Mouse (Mus musculus) cerebellum, adult 18-20 months (tissue): ENCODE measurements around the gene Gpr87.
"Not testable (repeated sequence)": the region's sequence is repeated elsewhere in the genome, so short reads cannot be mapped to it uniquely, and the experiment has no call there.

Source experiments
- DNase-seq, 2 experiments: peaks; one replicate each; pipeline ENCODE4 v3.0.0; 2021

The Gpr87 gene

DNA sequence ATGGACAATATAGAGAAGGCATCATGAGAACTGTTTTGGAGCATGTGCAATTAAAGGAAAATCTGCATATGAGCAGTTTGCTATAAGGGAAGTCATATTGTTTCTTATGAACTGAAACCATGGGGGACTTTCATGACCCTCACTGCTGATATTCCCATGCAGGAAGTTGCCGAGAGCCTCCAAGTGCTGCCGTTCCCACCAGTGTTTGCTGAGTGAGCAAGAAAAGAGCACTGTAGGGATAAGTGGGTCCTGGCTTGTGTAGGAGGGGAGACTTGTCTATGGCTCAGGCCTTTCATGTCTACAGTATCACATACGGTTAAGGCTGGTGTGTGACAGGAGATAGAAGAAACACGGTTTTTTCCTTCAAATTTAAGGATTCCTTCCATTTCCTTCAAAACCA, 9.2 kb downstream of the Gpr87 start:
- DNase-seq, result no peak

DNA sequence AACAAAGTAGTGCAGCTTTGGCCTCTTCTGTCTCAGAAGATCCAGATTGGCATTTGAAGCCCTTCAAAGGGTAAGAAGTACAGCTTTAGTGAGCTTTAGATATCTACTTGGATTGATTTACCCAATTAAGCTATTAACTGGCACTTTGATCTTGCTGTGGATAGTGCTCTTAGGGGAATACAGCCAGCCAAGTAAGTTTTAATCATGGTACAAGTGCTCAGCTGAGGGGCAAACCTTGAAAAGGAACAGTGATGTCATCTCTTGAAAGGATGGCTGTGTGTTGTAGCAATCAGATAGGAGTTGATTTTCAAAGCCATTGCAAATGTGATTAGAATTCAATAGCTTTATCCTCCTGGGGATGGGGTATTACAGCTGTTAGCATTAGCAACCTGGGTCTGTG, 12.8 kb downstream of the Gpr87 start:
- no peak for DNase-seq

- DNase-seq, result peak; percentile 37 to 42
These were observed 13.8 kb downstream of the Gpr87 start for GRCm38 (mm10) chr3:59181134-59181533.

GRCm38 (mm10) chr3:59176871-59177270, 18.0 kb downstream of the Gpr87 start:
- DNase-seq, result peak; percentile 78 to 86

DNA sequence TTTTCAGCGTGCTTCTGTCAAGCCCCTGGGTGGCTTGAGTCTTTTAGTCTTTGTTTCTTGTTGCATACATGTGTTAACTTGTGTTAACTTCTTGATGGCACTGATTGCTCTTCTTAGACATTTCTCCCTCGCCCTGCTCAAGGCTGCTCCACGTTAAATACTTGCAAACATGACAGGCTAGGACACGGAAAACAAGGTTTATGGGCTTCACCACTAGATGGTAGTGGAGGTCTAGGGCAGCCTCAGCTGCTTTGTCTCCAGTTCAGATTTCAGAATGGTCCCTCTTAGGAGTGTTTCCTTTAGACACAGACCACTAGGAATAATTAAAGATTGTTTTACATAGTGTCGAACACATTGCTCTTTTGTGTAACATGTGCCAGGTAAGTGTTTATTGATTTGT, 19.7 kb downstream of the Gpr87 start:
- peak; percentile 77 to 78 for DNase-seq

DNA sequence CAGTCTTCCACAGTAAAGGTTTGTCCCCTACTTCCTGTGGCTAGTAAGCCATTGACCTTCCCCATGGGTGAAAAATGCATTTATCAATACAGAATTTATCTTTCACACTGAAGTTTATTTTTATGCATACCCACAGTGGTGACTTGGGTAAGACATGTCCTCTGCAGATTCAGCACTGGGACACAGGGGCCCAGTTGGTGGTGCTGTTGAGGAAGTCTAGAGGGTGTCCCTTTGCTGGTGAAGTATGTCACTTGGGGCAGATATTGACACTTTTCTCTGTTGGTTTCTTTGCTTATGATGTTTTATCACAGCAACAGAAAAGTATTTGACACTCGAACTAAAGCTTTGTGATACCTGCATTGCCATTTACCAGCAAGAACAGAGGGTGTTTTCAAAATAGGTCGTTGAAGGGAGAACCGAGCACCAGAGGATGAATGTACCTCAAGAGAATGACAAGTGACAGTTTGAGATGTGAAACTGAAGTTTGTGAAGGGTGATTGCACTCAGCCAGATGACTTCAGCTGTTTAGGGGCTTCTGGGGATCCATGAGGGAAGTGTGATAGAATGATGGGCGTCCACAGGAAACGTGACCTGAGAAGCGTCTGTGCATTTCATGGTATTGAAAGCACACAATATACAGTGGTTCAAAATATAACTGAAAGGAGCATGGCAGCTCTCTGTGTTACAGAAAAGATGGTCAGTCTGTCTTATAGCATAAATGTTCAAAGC, 20.3 kb downstream of the Gpr87 start:
- DNase-seq, result peak in 1 of 2 experiments; percentile 35

DNA sequence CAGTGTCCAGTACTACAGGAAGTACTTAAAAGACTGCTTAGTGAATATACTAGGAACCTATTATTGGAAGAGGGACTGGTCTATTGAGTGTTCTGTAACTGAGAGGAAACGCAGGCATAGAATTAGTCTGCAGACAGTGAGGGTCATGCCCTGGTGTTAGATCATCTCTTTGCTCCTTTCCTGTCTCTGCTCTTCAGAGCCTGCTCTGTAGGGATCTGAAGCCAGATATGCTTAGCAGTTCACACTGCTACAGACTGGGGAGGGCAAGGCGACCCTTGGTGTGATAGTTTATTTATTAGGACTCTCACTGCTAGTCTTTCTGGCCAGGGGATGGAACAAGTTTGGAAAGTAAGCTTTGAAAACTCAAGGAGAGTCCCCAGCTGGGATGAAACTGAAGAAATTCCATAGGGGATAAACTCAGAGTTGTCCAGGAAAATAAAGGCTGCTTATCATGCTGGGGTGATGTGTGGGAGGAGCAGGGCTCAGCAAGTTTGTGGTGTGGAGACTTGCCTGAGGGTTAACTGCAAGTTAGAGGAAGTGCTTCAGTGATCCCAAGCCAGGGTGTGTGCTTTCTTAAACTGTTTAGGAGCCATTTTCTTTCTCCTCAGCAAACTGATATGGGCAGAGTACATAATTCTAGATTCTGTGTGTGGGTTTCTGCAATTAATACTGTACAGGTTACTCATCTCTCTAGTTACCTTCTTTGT, 24.8 kb downstream of the Gpr87 start:
- no peak for DNase-seq

DNA sequence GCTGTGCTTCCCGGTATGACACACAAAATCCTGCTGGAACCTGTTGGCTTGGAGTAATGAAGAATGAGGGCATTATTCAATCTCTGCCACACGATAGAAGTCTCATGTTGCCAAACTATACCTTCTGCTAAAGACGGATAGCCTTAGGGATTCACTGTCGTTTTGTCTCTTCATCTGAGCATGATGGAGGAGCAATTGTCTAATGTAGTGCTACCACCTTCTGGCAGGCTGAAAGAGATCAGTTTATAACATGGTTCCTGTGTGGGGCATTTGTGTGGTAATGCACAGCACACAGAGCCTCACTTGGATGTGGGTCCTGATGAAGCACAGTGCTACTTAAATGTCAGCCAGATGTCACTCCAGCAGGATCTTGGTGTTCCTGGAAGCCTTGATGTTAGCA, 25.7 kb downstream of the Gpr87 start:
- no peak for DNase-seq

DNA sequence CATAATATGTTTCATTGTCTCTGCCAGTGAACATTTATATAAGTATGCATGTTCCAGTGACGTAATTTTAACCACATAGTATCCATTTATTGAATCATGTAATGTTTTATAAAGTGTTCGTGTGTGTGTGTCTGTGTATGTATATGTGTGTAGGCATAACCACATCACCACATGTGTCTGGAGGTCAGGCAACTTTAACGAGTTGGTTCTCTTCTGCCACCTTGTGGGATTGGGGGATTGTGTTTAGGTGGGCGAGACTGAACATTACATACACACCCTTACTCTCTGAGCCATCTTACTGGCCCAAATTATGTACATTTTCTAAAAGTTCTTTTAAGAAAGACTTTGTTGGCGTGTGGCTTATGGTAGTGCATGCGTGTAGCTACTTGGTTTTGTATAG, 26.4 kb downstream of the Gpr87 start:
- DNase-seq, result no peak

GRCm38 (mm10) chr3:59167417-59168054, 27.4 kb downstream of the Gpr87 start:
- no peak for DNase-seq

DNA sequence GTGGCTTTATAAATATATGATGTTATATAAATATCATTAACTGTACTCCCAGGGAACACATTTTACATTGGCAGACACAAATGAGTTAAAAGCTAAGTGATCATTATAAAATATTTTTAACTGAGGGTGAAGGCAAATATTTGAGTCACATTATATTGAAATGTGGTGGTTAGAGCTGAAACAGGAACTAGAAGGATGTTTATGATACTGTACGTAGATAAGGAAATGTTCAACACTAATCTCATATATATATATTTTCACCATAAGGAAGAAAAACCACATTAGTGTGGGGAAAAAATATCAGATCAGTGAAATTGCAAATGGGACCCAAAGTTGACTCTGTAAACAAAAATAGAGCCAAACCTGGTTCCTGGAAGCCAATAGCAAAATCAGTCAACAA, 34.4 kb downstream of the Gpr87 start:
- DNase-seq, result no peak

DNA sequence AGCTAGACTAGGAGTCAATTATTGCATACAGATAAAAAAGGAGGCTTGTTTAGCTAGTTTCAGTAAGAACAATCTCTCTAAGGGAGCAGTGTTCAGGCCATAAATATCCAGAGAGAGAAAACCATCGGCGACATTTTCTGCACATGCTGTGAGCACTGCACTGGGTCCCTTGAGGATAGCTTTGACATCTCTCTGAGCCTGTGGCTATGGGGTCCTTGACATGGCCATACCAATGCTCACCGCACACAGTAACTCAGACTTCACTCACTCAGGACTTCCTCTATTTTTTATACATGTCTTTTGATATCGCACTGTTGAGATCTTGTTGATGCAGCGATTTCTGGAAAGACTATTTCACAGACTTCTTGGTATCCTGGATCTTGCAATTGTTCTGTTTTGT, 37.9 kb downstream of the Gpr87 start:
- DNase-seq, result no peak

DNA sequence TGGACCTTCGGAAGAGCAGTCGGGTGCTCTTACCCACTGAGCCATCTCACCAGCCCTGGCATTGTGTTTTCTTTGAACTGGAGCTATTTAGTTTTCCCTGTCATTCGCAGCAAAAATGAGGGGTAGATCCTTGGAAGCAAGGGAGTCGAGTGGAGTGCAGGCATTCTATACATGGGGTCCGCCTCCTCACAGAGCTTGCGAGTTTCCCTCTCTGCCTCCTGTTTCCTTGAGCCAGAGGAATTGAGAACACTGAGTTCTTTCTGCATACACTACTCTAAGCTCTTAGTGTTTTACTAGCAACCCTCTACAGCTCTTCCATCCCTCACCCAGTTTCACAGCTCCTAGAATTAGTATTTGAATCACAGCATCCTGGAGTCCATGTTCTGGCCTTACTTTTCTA, 39.5 kb downstream of the Gpr87 start:
- no peak for DNase-seq

DNA sequence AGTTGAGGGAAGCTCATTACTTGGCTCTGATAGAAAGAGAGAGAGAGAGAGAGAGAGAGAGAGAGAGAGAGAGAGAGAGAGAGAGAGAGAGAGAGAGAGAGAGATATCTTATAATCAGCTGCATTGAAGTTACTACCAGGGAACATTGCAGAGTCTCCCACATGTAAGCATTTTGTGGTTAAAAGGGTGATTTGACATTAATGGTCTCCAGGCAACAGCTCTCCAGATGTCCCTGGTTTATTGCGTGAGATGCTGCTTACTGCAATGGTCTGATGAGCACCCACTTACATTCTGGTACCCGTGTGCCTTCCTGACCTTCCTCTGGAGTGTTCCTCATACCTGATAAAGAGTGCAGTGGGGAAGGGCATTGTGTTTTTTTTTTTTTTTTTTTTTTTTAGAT, 40.0 kb downstream of the Gpr87 start:
- DNase-seq, result no peak

GRCm38 (mm10) chr3:59153424-59153823, 41.5 kb downstream of the Gpr87 start, which contains the start of gene P2ry14:
Gene P2ry14 (minus strand): TSS chr3:59153618.
- DNase-seq, result no peak

GRCm38 (mm10) chr3:59150624-59151023, 44.3 kb downstream of the Gpr87 start:
- no peak for DNase-seq

- no peak for DNase-seq
These were observed 45.3 kb downstream of the Gpr87 start for GRCm38 (mm10) chr3:59149646-59150045.

GRCm38 (mm10) chr3:59145194-59145593, 49.7 kb downstream of the Gpr87 start:
- no peak for DNase-seq

DNA sequence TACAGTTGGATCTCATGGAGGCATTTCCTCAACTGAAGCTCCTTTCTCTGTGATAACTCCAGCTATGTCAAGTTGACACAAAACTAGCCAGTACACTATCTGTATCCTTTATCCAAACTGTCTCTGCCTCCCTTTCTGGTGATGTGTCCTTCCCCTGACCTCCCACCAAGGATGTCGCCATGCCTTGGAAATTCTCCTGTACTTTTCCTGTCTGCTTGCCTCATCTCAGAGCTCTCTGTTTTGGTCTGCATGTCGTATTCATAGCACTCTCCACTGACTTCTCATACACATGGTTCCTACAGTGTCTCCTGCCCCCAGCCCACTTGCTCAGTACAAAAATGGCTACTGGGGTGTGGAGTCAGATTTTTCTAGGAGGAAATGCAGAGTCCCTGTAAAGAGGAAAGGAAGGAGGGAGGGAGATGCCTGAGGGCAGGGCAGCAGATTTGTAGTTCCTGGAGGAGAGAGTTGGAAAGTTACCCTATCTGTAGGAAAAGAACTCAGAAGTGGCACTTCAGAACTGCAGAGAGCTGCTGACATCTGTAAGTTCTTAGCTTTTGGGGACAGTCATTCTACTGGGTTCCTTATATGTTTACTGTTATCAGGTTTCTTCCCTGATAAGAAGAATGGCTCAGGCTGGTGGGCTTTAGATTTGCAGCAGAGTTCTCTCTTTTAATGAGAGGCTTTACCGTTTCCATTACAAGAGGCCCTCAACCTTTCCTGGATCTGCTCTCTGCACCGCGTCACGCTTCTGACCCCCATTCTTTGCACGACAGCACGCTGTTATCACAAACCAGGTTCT, 53.2 kb downstream of the Gpr87 start:
- DNase-seq, result no peak

DNA sequence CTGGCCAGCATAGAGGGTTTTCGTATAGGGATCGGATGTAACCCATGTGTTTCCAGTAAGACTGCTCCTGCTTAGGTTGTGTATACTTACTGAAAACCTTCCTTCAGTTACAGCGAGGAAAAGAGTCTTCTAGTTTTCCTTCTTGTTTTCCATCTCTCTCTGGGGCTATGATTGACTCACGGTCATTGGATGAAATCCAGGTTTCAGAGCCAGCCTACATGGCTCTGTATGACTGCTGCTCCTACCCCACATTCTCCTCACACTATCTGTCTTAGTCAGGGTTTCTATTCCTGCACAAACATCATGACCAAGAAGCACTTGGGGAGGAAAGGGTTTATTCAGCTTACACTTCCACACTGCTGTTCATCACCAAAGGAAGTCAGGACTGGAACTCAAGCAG, 54.0 kb downstream of the Gpr87 start:
- DNase-seq, result not testable (repeated sequence)

- no peak for DNase-seq
These were observed 54.8 kb downstream of the Gpr87 start for GRCm38 (mm10) chr3:59140115-59140514.

GRCm38 (mm10) chr3:59139651-59140051, 55.3 kb downstream of the Gpr87 start:
- no peak for DNase-seq

- DNase-seq, result no peak
These were observed 55.9 kb downstream of the Gpr87 start for GRCm38 (mm10) chr3:59138946-59139468.
